Mouse (Mus musculus): ENCODE data around the gene Smpd2. TPM values are rescaled to one million over a fixed set of nuclear protein-coding genes. Genes with fewer than 3 reads are reported as not detected.

Smpd2 gene
- polyA plus RNA-seq (2015; fragmentation: Nextera tagmentation; extraction: Ambion mirVana), result 9.2 and 14.1 TPM in 2 replicates

DNA sequence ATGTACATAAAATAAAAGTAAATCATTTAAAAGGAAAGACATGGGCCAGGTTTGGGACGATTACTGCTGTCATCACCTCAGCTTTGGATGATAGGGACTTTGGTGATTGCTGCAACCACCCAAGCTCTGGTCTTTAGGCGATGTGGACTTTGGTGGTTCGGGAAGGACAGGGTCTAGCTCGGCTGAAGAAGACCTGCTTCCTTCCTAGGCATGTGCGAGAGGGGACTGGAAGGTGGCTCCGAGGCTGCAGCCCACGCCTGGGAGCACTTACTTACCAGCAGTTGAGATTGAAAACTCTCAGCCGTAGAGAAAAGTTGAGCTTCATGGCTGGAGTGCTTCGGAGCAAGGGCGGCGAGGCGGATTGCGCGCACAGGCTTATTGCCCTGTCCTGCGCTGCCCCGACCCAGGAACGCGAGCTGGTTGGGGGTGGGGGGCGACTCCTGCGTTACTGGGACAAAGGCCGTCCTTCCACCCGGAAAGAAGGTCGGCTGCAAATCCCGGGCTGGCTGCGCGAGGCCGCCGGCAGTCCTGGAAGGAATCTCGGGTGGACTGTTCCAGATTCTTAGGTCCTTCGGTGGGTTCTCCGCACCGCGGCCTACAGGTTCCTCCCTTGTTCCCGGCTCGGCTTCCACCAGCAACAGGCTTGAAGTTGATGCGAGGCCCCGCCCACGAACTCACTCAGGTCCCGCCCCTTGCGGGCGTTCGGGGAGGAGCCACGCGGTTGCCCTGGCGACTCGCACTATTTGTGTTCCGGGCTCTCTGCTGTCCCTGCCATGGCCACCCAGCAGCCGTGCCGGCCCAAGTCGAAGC is at the start of gene Smpd2, which contains the start of gene Ppil6:
Gene Smpd2 (minus strand): TSS at position 662 of the 810 bp plus-strand sequence.
Gene Ppil6 (plus strand): TSS at position 732 of the 810 bp plus-strand sequence.

GRCm38 (mm10) chr10:41518981-41519618 is 28.9 kb upstream of the Smpd2 start, which contains the start of gene Cd164:
Gene Cd164 (plus strand): TSS chr10:41519414.

GRCm38 (mm10) chr10:41476171-41477017 is 13.8 kb downstream of the Smpd2 start, which contains the start of gene Mical1:
Gene Mical1 (plus strand): TSS chr10:41476314.

DNA sequence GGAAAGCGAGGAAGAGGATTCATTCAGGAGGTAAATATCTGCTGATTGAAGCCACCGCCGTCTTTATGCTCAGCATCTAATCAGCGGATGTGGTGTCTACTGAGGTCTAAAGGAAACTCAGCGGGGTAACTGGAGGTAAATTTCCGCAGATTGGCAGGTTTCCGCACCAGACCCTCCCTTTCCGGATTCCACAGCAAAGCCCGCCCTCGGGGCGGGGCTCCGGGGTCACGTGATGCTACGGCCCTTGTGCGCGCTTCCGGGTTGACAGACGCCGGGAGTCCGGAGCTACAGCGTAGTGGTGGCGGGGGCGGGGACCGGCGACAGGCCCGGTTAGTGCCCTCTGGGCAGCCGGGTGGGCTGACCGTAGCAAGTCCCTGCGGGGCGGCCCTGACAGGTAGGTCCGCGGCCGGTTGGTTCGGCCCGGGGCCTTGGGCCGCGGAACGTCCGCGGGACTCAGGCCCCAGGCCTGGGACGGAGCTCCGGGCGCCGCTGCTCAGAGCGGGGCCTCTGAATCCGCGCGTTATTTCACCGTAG is 40.0 kb downstream of the Smpd2 start, which contains the start of gene Zbtb24:
Gene Zbtb24 (plus strand): TSS at position 247 of the 534 bp plus-strand sequence.

Other genes starting within 250 kb of the Smpd2 start
- 9.9 and 10.2 TPM in 2 replicates for gene Fig4, start 187.1 kb downstream of the Smpd2 start, polyA plus RNA-seq (2015; fragmentation: Nextera tagmentation; extraction: Ambion mirVana)
- gene Ak9, start 186.4 kb downstream of the Smpd2 start, polyA plus RNA-seq (2015; fragmentation: Nextera tagmentation; extraction: Ambion mirVana), result 0.02 TPM in 1 of 2 replicates, not detected in the other
- 7.0 and 8.3 TPM in 2 replicates for gene Zbtb24, start 40.0 kb downstream of the Smpd2 start, polyA plus RNA-seq (2015; fragmentation: Nextera tagmentation; extraction: Ambion mirVana)
- 17.3 and 20.5 TPM in 2 replicates for gene Mical1, start 14.1 kb downstream of the Smpd2 start, polyA plus RNA-seq (2015; fragmentation: Nextera tagmentation; extraction: Ambion mirVana)
- gene Ppil6, start 70 bp upstream of the Smpd2 start, polyA plus RNA-seq (2015; fragmentation: Nextera tagmentation; extraction: Ambion mirVana), result 0.23 TPM in 1 of 2 replicates, not detected in the other
- gene Cd164, start 29.0 kb upstream of the Smpd2 start, polyA plus RNA-seq (2015; fragmentation: Nextera tagmentation; extraction: Ambion mirVana), result 62.0 and 73.0 TPM in 2 replicates
- gene Ccdc162, start 226.3 kb upstream of the Smpd2 start, polyA plus RNA-seq (2015; fragmentation: Nextera tagmentation; extraction: Ambion mirVana), result 0.16 TPM in 1 of 2 replicates, not detected in the other

Measured in spleen, postnatal 0 days (tissue).